Comparison of ENCODE assay signal across 8 mouse cellular contexts in the genomic region with DNA sequence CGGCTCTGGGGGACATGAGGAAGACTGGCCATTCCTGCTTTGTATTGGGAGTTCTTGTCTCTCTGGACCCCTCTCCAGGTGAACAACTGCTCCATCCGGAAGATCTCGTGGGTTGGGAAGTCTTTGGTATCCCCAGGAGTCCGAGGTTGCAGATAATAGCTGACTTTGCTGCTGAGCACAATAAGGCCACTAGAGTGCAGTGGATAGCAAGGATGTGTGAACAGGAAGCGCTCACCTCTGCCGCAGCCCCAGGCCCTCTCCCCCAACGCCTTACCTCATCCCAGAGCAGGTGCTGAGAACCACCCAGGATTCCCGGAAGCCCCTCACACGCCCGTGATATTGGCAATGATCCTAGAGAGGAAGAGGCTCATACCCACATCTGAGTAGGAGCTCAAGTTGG. TPM values are rescaled to one million over a fixed set of nuclear protein-coding genes. Genes with fewer than 3 reads are reported as not detected.
DNase-seq lines count a peak whose midpoint lies in the region; ATAC-seq lines count a peak whose summit lies in the region.

No protein-coding gene starts in this region.

- H3K9ac ChIP-seq in limb, embryonic 12.5 days (replicated peaks), result no peak overlapping the region

- peak; percentile 62 for ATAC-seq in granulocyte monocyte progenitor cell, adult 5-6 weeks (replicated peaks; ENCODE audit: poor library complexity, severe bottlenecking)
- ATAC-seq in limb, embryonic 12.5 days (ENCODE audit: insufficient number of reproducible peaks, insufficient read depth, low FRiP score, low TSS enrichment, low read depth), result no peak

- peaks cover 72% of the 10 kb centered on the region for H3K27me3 ChIP-seq in limb, embryonic 12.5 days

- H3K4me1 ChIP-seq in limb, embryonic 12.5 days (replicated peaks), result peaks cover 56% of the 10 kb centered on the region

- H3K9me3 ChIP-seq in limb, embryonic 12.5 days, result no peaks in the 10 kb centered on the region

- WGBS in limb, embryonic 12.5 days, result 3% methylated on average over 10 of the region's 10 CpGs

- H3K4me3 ChIP-seq in limb, embryonic 12.5 days (replicated peaks), result no peak overlapping the region

- intact Hi-C loops in heart, postnatal 25 days (cut with DNase I), result no loop called here

- H3K4me2 ChIP-seq in limb, embryonic 12.5 days, result peak overlapping the region; percentile 59

- DNase-seq in heart, adult 11 months, result peak; percentile 91
- no peak for DNase-seq in heart, postnatal 25 days (ENCODE audit: low spot score)
- DNase-seq in NIH3T3 (ENCODE audit: low read depth), result peak; percentile 82
- peak; percentile 48 for DNase-seq in neural tube, embryonic 10.5 days (ENCODE audit: extremely low spot score, low spot score)
- DNase-seq in urinary bladder, postnatal 25 days (ENCODE audit: low spot score), result no peak
- no peak for DNase-seq in layer of hippocampus, adult 8-10 months (ENCODE audit: low spot score in 2 of 2)

- no peak overlapping the region for H3K27ac ChIP-seq in limb, embryonic 12.5 days

- no peaks in the 10 kb centered on the region for H3K36me3 ChIP-seq in limb, embryonic 12.5 days

RNA-seq across cellular contexts. Expression of gene Adam33, which starts 7.4 kb away (rescaled TPM):
- 1 to 10 TPM in 1 of 2 experiments, under 1 TPM in 1; 0.99 to 2.3 TPM for total RNA-seq in heart, postnatal 25 days (2021)
- 1.1 TPM in 1 of 2 replicates, not detected in the other for total RNA-seq in granulocyte monocyte progenitor cell, adult 5-6 weeks (2014; fragmentation: Nextera tagmentation)
- not detected in 2 replicates for total RNA-seq in granulocyte monocyte progenitor cell, adult 5-6 weeks (2017)
- 5.2 and 8.5 TPM in 2 replicates for polyA plus RNA-seq in limb, embryonic 12.5 days (2016; fragmentation: Nextera tagmentation; extraction: Ambion mirVana)
- total RNA-seq in layer of hippocampus, adult 8-10 months (2022), result 1 to 10 TPM in 2 of 4 experiments, under 1 TPM in 2; 0.62 to 1.4 (median 1.0) TPM

RNA-seq across cellular contexts. Expression of gene Gfra4, which starts 13.3 kb away (rescaled TPM):
- total RNA-seq in heart, postnatal 25 days (2021), result 1 to 10 TPM; 6.6 to 7.0 TPM
- total RNA-seq in granulocyte monocyte progenitor cell, adult 5-6 weeks (2014; fragmentation: Nextera tagmentation), result not detected in 2 replicates
- not detected in 2 replicates for total RNA-seq in granulocyte monocyte progenitor cell, adult 5-6 weeks (2017)
- 16.3 and 18.8 TPM in 2 replicates for polyA plus RNA-seq in limb, embryonic 12.5 days (2016; fragmentation: Nextera tagmentation; extraction: Ambion mirVana)
- 10 to 100 TPM; 52.8 to 62.0 (median 58.8) TPM for total RNA-seq in layer of hippocampus, adult 8-10 months (2022)

RNA-seq across cellular contexts. Expression of gene Siglec1, which starts 30.4 kb away (rescaled TPM):
- total RNA-seq in heart, postnatal 25 days (2021), result 1 to 10 TPM; 1.6 to 2.2 TPM
- total RNA-seq in granulocyte monocyte progenitor cell, adult 5-6 weeks (2014; fragmentation: Nextera tagmentation), result not detected in 2 replicates
- total RNA-seq in granulocyte monocyte progenitor cell, adult 5-6 weeks (2017), result not detected in 2 replicates
- 0.13 and 0.14 TPM in 2 replicates for polyA plus RNA-seq in limb, embryonic 12.5 days (2016; fragmentation: Nextera tagmentation; extraction: Ambion mirVana)
- total RNA-seq in layer of hippocampus, adult 8-10 months (2022), result 1 to 10 TPM in 1 of 4 experiments, under 1 TPM in 3; 0.39 to 1.5 (median 0.75) TPM

Comparison
In these comparisons a context has a peak if more than half of its experiments do, and no peak if none do; other contexts are left out.
1. DNase-seq: peak in heart, adult 11 months (single experiment), NIH3T3 (single experiment) and neural tube, embryonic 10.5 days (single experiment); none in heart, postnatal 25 days (single experiment), urinary bladder, postnatal 25 days (single experiment) and layer of hippocampus, adult 8-10 months (0 of 2).
2. RNA of gene Gfra4, which starts 13.3 kb away (total RNA-seq): 52.8 to 62.0 TPM in layer of hippocampus, adult 8-10 months and 6.6 to 7.0 TPM in heart, postnatal 25 days; not detected in granulocyte monocyte progenitor cell, adult 5-6 weeks; every median in the first group is over 4 times any median in the second.